Mouse (Mus musculus) Patski (cell line): ENCODE measurements at regions not wholly inside any gene's neighbourhood (a gene's known extent, or its start where the extent isn't known, plus 50 kb on each side); places are given as distances from the start of the nearest gene placed in this dataset.

Source experiments
- ATAC-seq: fragments of 100-300 bp; one replicate; pipeline ENCODE4 v1.8.0; 2021
- CTCF ChIA-PET: fragments of 350-600 bp; sonication (Branson Sonifier 250); formaldehyde crosslinking; loops from one replicate; lab custom pipeline; 2022; ENCODE audit warnings: inconsistent platforms; lab: Charles Lee
- POLR2A ChIA-PET: fragments of 350-600 bp; sonication (Branson Sonifier 250); formaldehyde crosslinking; loops from one replicate; lab custom pipeline; 2022; ENCODE audit warnings: antibody characterized with exemption, inconsistent platforms; lab: Charles Lee
- DNase-seq: peaks from one replicate; pipeline ENCODE4 v3.0.0-alpha.2; 2011; ENCODE audit warnings: low read depth, low spot score
- H3K27me3 ChIP-seq: fragments of 371-371 bp; one replicate; pipeline ENCODE4 v1.5.1; 2021
- CTCF ChIP-seq: fragments of 100-300 bp; IDR thresholded peaks from one replicate; pipeline ENCODE4 v1.5.1; 2021
- in situ Hi-C: fragments of 300-500 bp; cut with MboI; formaldehyde crosslinking; loops from 3 replicates; pipeline ENCODE4 v1.11.1; 2018; ENCODE audit warnings: low pct_unique_long_range_greater_than_20kb, mixed read lengths

- POLR2A ChIA-PET, result interaction anchor here (1.3 kb wide), 1 partner anchor 9 kb away, joined by 3 read pairs; no protein-coding TSS in a partner anchor
- ATAC-seq (no peak), DNase-seq (no peak)
- H3K27me3 ChIP-seq, result no peaks in the 10 kb centered on the region
- in situ Hi-C loops, result loop anchor here (25.0 kb wide), 1 partner anchor 1343 kb away; no protein-coding TSS in a partner anchor
- CTCF ChIA-PET, result no interaction called here
- no peak for TF ChIP-seq CTCF
Measured at GRCm38 (mm10) chr11:112880736-112881135, 98.7 kb downstream of the Sox9 start.

- H3K27me3 ChIP-seq, result no peaks in the 10 kb centered on the region
- no peak for ATAC-seq
- in situ Hi-C loops, result loop anchor here (25.0 kb wide), 1 partner anchor 1348 kb away; no protein-coding TSS in a partner anchor
- no peak for DNase-seq
- POLR2A ChIA-PET, result no interaction called here
- TF ChIP-seq CTCF, result no peak
- CTCF ChIA-PET, result no interaction called here
Measured at GRCm38 (mm10) chr11:112885336-112885940, 103.4 kb downstream of the Sox9 start.

GRCm38 (mm10) chr11:112886139-112886538 lies 104.1 kb downstream of the Sox9 start:
- in situ Hi-C loops, result loop anchor here (25.0 kb wide), 1 partner anchor 1349 kb away; no protein-coding TSS in a partner anchor
- TF ChIP-seq CTCF, result no peak
- no peak for DNase-seq
- ATAC-seq, result no peak
- ChIA-PET POLR2A (no interaction called here), CTCF (no interaction called here)
- no peaks in the 10 kb centered on the region for H3K27me3 ChIP-seq

- ChIA-PET POLR2A (interaction anchor here (0.8 kb wide), 1 partner anchor 11 kb away, joined by 4 read pairs; no protein-coding TSS in a partner anchor), CTCF (no interaction called here)
- no peak for TF ChIP-seq CTCF
- no peak for ATAC-seq
- DNase-seq, result no peak
- H3K27me3 ChIP-seq, result no peaks in the 10 kb centered on the region
- in situ Hi-C loops, result loop anchor here (25.0 kb wide), 1 partner anchor 1352 kb away; no protein-coding TSS in a partner anchor
Measured at GRCm38 (mm10) chr11:112889760-112890159, 107.7 kb downstream of the Sox9 start.

- ATAC-seq (no peak), DNase-seq (no peak)
- POLR2A ChIA-PET, result no interaction called here
- CTCF ChIA-PET, result no interaction called here
- in situ Hi-C loops, result loop anchor here (25.0 kb wide), 1 partner anchor 1360 kb away; no protein-coding TSS in a partner anchor
- TF ChIP-seq CTCF, result no peak
- H3K27me3 ChIP-seq, result no peaks in the 10 kb centered on the region
Measured at GRCm38 (mm10) chr11:112897597-112897996, 115.6 kb downstream of the Sox9 start.

GRCm38 (mm10) chr11:112902618-112903017 lies 120.6 kb downstream of the Sox9 start:
- CTCF ChIA-PET, result interaction anchor here (0.8 kb wide), 1 partner anchor 9 kb away, joined by 3 read pairs; no protein-coding TSS in a partner anchor
- in situ Hi-C loops, result no loop called here
- DNase-seq (peak; percentile 22), ATAC-seq (peak; percentile 47)
- TF ChIP-seq CTCF, result no peak
- POLR2A ChIA-PET, result no interaction called here
- no peaks in the 10 kb centered on the region for H3K27me3 ChIP-seq

- ATAC-seq, result no peak
- no peaks in the 10 kb centered on the region for H3K27me3 ChIP-seq
- DNase-seq, result no peak
- ChIA-PET CTCF (no interaction called here), POLR2A (no interaction called here)
- TF ChIP-seq CTCF, result no peak
- in situ Hi-C loops, result no loop called here
Measured at GRCm38 (mm10) chr11:112910309-112910708, 128.3 kb downstream of the Sox9 start.

- ChIA-PET POLR2A (no interaction called here), CTCF (no interaction called here)
- TF ChIP-seq CTCF, result no peak
- in situ Hi-C loops, result no loop called here
- H3K27me3 ChIP-seq, result no peaks in the 10 kb centered on the region
- no peak for DNase-seq
- no peak for ATAC-seq
Measured at GRCm38 (mm10) chr11:112912875-112913274, 130.9 kb downstream of the Sox9 start.

- DNase-seq (no peak), ATAC-seq (no peak)
- no peak for TF ChIP-seq CTCF
- ChIA-PET CTCF (no interaction called here), POLR2A (no interaction called here)
- in situ Hi-C loops, result no loop called here
- H3K27me3 ChIP-seq, result no peaks in the 10 kb centered on the region
Measured at GRCm38 (mm10) chr11:112916923-112917322, 134.9 kb downstream of the Sox9 start.

- ChIA-PET CTCF (no interaction called here), POLR2A (no interaction called here)
- DNase-seq, result no peak
- in situ Hi-C loops, result no loop called here
- no peak for ATAC-seq
- H3K27me3 ChIP-seq, result no peaks in the 10 kb centered on the region
- no peak for TF ChIP-seq CTCF
Measured at GRCm38 (mm10) chr11:112920131-112920530, 138.1 kb downstream of the Sox9 start.

- DNase-seq (no peak), ATAC-seq (no peak)
- POLR2A ChIA-PET, result interaction anchor here (0.9 kb wide), 1 partner anchor 16 kb away, joined by 3 read pairs; no protein-coding TSS in a partner anchor
- in situ Hi-C loops, result no loop called here
- CTCF ChIA-PET, result interaction anchor here (1.1 kb wide), 1 partner anchor 11 kb away, joined by 3 read pairs; no protein-coding TSS in a partner anchor
- TF ChIP-seq CTCF, result no peak
- H3K27me3 ChIP-seq, result no peaks in the 10 kb centered on the region
Measured at GRCm38 (mm10) chr11:112924577-112924976, 142.6 kb downstream of the Sox9 start.
